Mouse (Mus musculus): ENCODE measurements around the gene 0610040J01Rik.

Gene 0610040J01Rik

GRCm38 (mm10) chr5:63811819-63812508, at the start of gene 0610040J01Rik:
TSS of gene 0610040J01Rik (plus strand) at chr5:63812363.
- peak; percentile 69 to 92 for DNase-seq (ENCODE audit: inconsistent age in 2 of 2, low spot score in 1 of 2)

DNA sequence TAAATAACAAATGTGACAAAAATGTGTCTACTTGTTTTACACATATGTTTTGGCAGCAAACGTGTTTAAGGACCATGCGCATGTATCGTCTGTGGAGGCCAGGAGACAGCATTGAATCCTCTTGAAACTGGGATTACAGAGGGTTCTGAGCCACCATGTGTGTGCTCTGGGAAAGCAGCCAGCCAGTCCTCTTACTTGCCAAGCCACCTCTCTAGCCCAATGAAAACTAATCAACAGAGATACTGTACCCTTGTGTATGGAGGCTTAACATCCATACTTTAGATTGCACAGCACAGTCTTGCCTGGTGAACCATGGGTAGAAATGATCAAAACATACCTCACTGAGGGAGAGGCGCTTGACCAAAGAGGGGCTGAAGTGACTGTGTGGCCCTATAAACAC, 46.3 kb upstream of the 0610040J01Rik start:
- DNase-seq (ENCODE audit: inconsistent age in 2 of 2, low spot score in 1 of 2): no peak

- DNase-seq (ENCODE audit: inconsistent age in 2 of 2, low spot score in 1 of 2): peak; percentile 10 to 64
Observed at GRCm38 (mm10) chr5:63766715-63767114, 45.4 kb upstream of the 0610040J01Rik start.

DNA sequence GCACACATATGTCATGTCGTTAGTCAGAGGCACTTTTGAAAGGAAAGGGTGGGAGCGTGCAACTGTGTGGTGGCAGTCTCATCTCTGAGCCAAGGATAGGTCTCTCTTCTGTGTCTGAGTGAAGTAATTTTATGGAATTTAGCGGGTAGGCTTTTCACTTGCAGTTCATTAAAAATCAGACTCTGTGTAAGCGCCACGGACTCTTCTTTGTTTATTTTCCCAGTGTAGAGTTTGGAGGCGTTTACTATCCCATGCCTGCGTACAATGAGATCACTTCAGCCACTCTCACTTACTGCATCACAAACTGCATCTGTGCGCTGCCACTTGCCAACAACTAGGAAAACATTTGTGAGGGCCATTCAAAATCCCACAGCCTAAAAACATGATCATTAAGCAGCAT, 44.7 kb upstream of the 0610040J01Rik start:
- no peak for DNase-seq (ENCODE audit: inconsistent age in 2 of 2, low spot score in 1 of 2)

GRCm38 (mm10) chr5:63768220-63768619, 43.9 kb upstream of the 0610040J01Rik start:
- no peak for DNase-seq (ENCODE audit: inconsistent age in 2 of 2, low spot score in 1 of 2)

DNA sequence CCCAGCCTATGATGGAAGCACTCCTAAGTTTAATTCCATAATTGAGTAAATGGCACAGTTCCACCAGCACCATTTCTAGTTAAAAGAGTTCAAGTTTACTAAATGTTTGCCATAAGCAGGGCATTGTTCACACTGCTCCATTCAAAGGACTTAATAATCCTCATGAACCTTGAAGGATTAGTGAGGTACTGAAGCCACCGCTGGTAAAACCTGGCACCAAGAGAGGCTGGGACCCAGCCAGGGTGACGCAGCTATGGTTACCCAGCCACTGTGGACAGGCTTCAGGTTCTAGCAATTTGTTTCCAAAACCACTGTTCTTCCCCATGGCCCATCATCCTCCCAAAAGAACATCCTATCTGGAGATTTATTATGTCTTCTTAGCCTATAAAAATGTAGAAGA, 39.2 kb upstream of the 0610040J01Rik start:
- DNase-seq (ENCODE audit: inconsistent age in 2 of 2, low spot score in 1 of 2): no peak

DNA sequence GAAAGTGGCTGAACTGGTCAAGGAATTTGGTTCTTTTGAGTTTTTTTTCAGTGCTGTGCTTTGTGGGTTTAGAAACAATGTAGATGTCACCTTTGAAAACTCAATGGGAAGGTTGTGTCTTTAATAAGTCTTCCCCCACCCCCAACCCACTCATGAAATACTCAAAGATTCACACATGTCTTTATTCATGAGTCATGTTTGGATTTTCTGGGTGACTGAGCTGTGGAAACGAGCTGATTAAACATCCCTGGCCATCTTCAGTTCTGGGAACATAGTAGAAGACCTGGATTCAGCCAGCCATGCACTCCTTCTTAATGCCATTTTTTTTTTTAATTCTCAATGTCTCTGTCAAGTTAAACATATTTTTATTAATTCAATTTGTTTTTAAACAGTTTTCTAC, 38.6 kb upstream of the 0610040J01Rik start:
- DNase-seq (ENCODE audit: inconsistent age in 2 of 2, low spot score in 1 of 2): no peak

- no peak for DNase-seq (ENCODE audit: inconsistent age in 2 of 2, low spot score in 1 of 2)
Observed at GRCm38 (mm10) chr5:63788156-63788826, 23.9 kb upstream of the 0610040J01Rik start.

DNA sequence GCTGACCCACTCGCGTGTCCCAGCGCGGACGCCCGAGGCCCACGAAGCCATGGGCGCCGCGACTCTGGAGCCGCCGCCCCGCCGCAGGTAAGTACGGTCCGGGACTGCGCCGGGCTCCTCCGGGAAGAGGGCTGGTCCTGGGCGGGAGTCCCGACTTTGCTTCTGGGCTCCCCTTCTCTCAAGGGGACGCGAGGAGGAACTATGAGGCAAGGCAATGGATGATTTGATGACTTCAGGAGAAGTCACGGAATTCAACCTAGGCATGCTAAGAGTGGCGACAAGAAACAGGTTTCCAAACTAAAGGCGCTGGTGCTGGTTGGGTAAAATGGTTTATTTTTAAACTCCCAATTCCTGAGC, 324 bp downstream of the 0610040J01Rik start:
- DNase-seq (ENCODE audit: inconsistent age in 2 of 2, low spot score in 1 of 2): no peak

DNA sequence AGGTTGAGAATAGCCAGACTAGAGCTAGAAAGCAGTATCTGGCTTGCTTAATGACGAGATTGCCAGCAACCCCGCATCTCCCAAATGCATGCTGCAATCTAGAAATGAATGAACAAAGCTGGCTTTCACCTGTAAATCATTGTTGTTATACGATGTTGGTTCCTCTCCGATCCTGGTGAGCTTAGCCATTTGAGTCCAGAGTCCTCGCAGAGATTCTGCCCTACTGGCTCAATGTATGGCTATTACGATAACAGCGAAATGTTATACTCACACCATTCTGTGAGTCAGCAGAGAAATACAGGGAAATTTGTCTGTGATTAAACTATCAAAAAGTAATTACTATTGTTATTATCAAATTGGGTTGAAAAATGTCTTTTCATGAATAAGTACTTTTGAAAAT, 4.5 kb downstream of the 0610040J01Rik start:
- DNase-seq (ENCODE audit: inconsistent age in 2 of 2, low spot score in 1 of 2): no peak

DNA sequence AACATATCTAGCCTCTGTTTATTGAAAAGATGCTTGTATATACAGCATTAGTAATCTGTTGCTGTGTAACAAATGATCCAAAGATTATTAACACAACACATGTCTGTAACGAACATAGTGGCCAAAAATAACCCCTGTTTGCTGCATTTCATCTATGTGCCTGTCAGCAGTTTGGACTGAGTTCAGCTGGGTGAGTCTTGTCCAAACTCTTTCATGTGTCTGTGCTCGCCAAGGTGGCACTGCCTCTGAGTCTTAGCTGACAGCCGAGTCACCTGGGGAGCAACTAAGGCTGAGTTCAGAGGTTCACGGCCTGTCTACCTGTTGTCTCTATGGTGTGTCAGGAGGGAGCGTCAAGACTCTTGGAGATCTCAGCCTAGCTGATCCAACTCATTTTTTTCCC, 5.1 kb downstream of the 0610040J01Rik start:
- DNase-seq (ENCODE audit: inconsistent age in 2 of 2, low spot score in 1 of 2): no peak

- no peak for DNase-seq (ENCODE audit: inconsistent age in 2 of 2, low spot score in 1 of 2)
Observed at GRCm38 (mm10) chr5:63818975-63819374, 6.8 kb downstream of the 0610040J01Rik start.

DNA sequence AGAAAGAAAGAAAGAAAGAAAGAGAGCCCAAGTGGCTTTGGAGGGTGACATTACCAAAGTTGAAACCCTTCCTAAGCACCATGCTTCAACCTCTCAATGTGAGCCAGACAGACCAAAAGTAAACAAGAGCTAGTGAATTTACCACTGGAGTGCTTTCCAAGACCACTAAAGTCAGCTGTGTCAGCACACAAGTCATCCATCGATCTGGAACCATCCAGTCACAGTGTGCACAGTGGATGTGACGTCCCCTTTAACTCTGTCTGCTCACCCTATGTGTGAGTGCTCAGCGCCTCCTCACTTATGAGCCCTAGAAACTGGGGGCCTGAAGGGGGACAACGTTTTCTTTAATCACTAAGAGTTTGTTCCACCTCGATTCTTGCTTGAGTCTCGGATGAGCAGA, 7.4 kb downstream of the 0610040J01Rik start:
- no peak for DNase-seq (ENCODE audit: inconsistent age in 2 of 2, low spot score in 1 of 2)

DNA sequence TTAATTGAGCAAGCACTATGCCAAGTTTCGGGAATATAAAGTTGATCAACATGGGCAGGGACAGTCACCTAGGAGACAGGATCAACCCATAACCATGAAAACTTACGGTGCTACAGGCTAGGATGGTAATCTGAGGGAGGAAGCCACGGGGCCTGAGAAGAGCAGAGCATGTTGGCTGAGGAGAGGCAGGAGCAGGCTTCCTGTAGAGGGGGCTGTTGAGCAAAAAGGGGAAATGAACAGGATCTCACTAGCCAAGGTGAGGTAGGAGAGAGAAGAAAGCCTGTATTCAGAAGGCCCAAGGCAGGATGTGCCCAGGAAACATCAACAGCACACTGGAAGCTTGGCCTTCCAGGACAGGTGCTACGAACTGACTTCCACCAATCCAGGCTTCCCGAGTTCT, 9.0 kb downstream of the 0610040J01Rik start:
- no peak for DNase-seq (ENCODE audit: inconsistent age in 2 of 2, low spot score in 1 of 2)

GRCm38 (mm10) chr5:63821860-63822259, 9.7 kb downstream of the 0610040J01Rik start:
- DNase-seq (ENCODE audit: inconsistent age in 2 of 2, low spot score in 1 of 2): no peak

- no peak for DNase-seq (ENCODE audit: inconsistent age in 2 of 2, low spot score in 1 of 2)
Observed at GRCm38 (mm10) chr5:63823362-63824332, 11.5 kb downstream of the 0610040J01Rik start.

- no peak for DNase-seq (ENCODE audit: inconsistent age in 2 of 2, low spot score in 1 of 2)
Observed at GRCm38 (mm10) chr5:63824599-63825350, 12.6 kb downstream of the 0610040J01Rik start.

DNA sequence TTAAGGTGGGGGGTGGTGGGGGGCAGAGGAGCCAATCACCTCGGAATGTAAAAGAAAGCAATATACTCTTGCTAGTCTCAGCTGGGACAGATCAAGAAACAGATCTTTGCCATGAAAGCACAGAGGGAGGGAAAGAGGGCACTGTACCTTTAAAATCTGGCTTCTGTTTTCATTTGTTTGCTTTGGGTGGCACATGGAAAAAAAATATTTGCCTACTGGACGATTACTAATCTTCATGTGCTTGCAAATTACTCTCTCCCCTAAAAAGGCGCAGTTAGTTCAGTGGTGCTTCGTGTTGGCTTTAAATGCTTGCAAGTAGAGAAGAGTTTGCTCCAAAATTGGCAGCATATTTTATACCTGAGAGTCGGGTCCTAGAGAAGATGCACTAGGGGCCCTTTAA, 13.7 kb downstream of the 0610040J01Rik start:
- DNase-seq (ENCODE audit: inconsistent age in 2 of 2, low spot score in 1 of 2): no peak

DNA sequence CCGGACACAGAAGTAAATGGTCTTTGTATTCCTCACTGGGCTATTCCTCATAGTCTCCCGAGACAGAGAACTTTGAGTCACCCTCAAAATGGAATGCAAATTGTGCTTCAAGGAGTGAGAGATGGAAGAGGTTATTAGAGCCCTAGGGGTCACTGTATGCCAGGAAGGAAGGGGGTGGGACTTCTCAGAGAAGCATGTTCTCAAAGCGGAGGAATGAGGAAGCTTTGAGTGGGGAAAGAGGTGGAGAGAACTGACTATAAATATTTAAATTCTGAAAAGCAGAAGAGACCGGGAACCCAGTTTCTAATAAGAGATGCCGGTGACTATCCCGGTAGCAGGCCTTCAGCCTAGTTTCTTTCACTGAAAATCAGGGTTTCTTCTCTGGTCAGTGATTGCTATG, 14.8 kb downstream of the 0610040J01Rik start:
- DNase-seq (ENCODE audit: inconsistent age in 2 of 2, low spot score in 1 of 2): peak in 1 of 2 experiments; percentile 30

- DNase-seq (ENCODE audit: inconsistent age in 2 of 2, low spot score in 1 of 2): no peak
Observed at GRCm38 (mm10) chr5:63827415-63828053, 15.4 kb downstream of the 0610040J01Rik start.
